Mouse (Mus musculus) thymus, adult 2 months (tissue): ENCODE measurements at regions not wholly inside any gene's neighbourhood (a gene's known extent, or its start where the extent isn't known, plus 50 kb on each side); places are given as distances from the start of the nearest gene placed in this dataset.

ENCODE experiments used
- DNase-seq: peaks from one replicate; pipeline ENCODE4 v3.0.0; 2021
- H3K27ac ChIP-seq: fragments of 200-500 bp; 2 replicates; pipeline ENCODE4 v1.5.1; 2012; ENCODE audit warnings: low read length, control low read depth; ENCODE audit not compliant: control insufficient read depth, insufficient read depth
- H3K27me3 ChIP-seq: fragments of 200-500 bp; 2 replicates; pipeline ENCODE4 v1.6.1; 2012; ENCODE audit warnings: mild to moderate bottlenecking, low read length, moderate library complexity, mixed read lengths; ENCODE audit not compliant: control insufficient read depth, insufficient read depth
- H3K36me3 ChIP-seq: fragments of 200-500 bp; 2 replicates; pipeline ENCODE4 v1.6.1; 2012; ENCODE audit warnings: mild to moderate bottlenecking, low read length, moderate library complexity; ENCODE audit not compliant: control insufficient read depth, insufficient read depth
- H3K4me1 ChIP-seq: fragments of 200-500 bp; replicated peaks from 2 replicates; pipeline ENCODE4 v1.6.1; 2012; ENCODE audit warnings: low read length; ENCODE audit not compliant: control insufficient read depth, insufficient read depth
- H3K4me3 ChIP-seq: fragments of 200-500 bp; 2 replicates; pipeline ENCODE4 v1.5.1; 2012; ENCODE audit warnings: mild to moderate bottlenecking, low read length, control low read depth, moderate library complexity; ENCODE audit not compliant: control insufficient read depth, insufficient read depth
- CTCF ChIP-seq: fragments of 200-500 bp; IDR thresholded peaks from 2 replicates; pipeline ENCODE4 v1.5.1; 2012; ENCODE audit warnings: mild to moderate bottlenecking, control low read depth, low read length, moderate library complexity, borderline replicate concordance; ENCODE audit not compliant: control insufficient read depth, poor library complexity, insufficient read depth; ENCODE audit errors: extremely low read depth
- POLR2A ChIP-seq: fragments of 200-500 bp; IDR thresholded peaks from 2 replicates; pipeline ENCODE4 v1.6.1; 2012; ENCODE audit warnings: mild to moderate bottlenecking, low read length, control low read depth, moderate library complexity; ENCODE audit not compliant: control insufficient read depth, poor library complexity, insufficient read depth; ENCODE audit errors: extremely low read depth
- WGBS: fragments of 180-500 bp; shearing (Covaris S2); methylation state at CpG from one replicate; pipeline ENCODE4 v1.1.7; 2018; 5-methylcytosine and 5-hydroxymethylcytosine counted together

DNA sequence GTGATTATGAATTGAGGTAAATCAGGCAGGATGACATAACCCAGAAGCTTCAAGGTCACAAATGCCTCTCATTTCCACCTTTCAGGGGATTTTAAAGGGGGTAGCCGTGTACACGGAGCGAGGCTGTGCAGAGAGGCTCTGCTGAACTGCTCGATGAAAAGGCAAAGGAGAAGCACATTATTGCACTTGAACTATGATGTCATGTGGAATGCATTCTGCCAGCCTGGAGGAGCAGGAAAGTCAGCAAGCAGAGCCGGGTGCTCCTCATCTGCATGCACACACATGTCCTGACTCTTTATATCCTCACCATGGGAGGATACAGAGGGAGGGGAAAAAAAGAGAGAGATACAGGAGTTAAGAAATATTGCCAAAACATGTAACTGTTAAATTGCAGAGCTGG, 434.1 kb downstream of the Epha4 start:
- no peak for DNase-seq
- 81% methylated on average over 5 of the region's 5 CpGs for WGBS

DNA sequence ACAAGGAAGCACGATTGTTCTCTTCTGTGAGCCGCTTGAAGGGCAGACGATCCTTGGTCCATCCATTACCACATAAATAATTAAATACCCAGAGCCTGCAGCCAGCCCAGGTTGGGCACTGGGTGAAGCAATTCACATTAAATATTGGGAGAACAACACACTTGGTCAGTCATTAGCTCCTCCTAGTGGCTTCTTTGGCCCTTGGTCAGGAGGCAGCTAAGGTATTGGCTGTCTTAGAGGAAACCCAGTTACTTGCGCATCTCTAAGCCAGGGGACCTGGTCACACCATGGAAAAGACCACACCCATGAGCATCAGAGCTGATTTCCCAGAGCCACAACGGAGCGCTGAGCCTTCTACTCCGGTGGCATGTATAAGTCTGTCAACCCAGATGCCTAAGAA, 433.2 kb downstream of the Epha4 start:
- Histone ChIP-seq H3K27me3 (no peaks in the 10 kb centered on the region), H3K4me3 (no peak overlapping the region), H3K36me3 (no peaks in the 10 kb centered on the region), H3K27ac (no peak overlapping the region), H3K4me1 (no peaks in the 10 kb centered on the region)
- TF ChIP-seq CTCF: no peak
- TF ChIP-seq POLR2A: no peak
- no peak for DNase-seq
- 77% methylated on average over 7 of the region's 7 CpGs for WGBS

More for the DNA sequence above, 434.1 kb downstream of the Epha4 start:
- no peak overlapping the region for H3K27ac ChIP-seq
- no peaks in the 10 kb centered on the region for H3K27me3 ChIP-seq
- TF ChIP-seq CTCF (no peak), POLR2A (no peak)
- no peak overlapping the region for H3K4me3 ChIP-seq
- H3K4me1 ChIP-seq: no peaks in the 10 kb centered on the region
- no peaks in the 10 kb centered on the region for H3K36me3 ChIP-seq

DNA sequence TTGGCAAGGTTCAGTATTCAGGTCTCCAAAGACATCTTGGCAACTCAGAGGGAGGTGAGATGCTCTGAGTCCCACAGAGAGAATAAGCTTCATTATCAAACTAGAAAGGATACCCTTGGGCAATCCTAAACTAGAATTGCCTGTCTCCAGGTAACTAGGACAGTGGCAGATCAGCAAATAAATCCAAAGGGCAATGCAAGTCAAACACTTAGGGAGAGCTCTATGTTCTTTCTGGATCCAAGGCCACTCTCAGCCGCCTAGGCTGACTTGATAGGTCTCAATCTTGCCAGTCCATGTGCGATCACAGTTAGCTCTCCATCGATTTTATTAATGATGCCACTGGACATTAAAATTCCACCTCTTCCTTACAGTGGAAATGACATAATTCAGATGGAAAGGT, 432.5 kb downstream of the Epha4 start:
- TF ChIP-seq CTCF (no peak), POLR2A (no peak)
- no peaks in the 10 kb centered on the region for H3K4me1 ChIP-seq
- 85% methylated on average over 3 of the region's 3 CpGs for WGBS
- no peaks in the 10 kb centered on the region for H3K27me3 ChIP-seq
- H3K36me3 ChIP-seq: no peaks in the 10 kb centered on the region
- H3K4me3 ChIP-seq: no peak overlapping the region
- DNase-seq: no peak
- H3K27ac ChIP-seq: no peak overlapping the region

DNA sequence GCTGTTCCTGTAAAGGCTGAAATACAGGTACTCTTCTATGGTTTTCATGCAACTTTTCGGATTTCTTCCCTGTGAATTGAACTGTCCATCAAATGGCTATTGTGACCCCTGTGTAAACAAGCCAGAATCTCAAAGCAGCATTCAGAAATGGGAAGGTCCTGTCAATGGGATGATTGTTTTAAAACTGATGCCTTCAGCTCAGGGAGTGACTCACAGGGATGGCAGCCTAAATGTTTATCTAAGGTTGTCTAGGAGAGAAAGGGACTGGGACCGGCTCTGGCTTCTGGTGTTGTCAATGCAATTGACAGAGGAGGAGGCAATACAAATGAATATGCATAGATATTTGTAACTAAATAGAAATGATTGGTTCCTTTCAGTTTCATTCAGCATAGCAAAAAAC, 421.3 kb downstream of the Epha4 start:
- no peak for TF ChIP-seq POLR2A
- TF ChIP-seq CTCF: no peak
- Histone ChIP-seq H3K36me3 (no peaks in the 10 kb centered on the region), H3K27me3 (no peaks in the 10 kb centered on the region), H3K4me3 (no peak overlapping the region), H3K27ac (no peak overlapping the region), H3K4me1 (no peaks in the 10 kb centered on the region)
- DNase-seq: no peak
- 78% methylated on average over 2 of the region's 2 CpGs for WGBS

DNA sequence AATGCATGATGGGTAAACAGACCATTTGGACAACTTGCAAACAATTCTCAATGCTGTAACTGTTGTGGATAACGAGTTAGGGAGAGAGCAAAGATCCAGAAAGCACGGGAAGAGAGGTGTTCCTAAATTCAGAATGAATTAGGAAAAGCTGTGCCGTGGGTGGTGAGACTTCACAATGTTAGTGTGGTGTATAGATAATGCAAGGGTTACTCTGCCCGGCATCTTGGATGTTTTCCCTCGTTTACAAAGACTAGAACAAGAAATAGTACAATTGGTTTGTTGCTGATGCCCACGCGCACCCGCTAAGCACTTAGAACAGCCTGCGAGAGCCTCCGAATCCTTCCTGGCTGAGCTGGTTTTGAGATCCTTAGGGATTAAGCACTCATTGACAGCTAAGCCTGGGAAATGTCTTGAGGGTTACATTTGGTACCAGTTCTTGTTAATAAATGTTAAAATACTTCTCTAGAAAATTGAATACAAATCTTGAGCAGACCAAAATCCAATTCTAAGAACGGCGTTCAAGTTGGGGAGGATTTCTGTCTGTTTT, 413.1 kb downstream of the Epha4 start:
- no peaks in the 10 kb centered on the region for H3K4me1 ChIP-seq

DNA sequence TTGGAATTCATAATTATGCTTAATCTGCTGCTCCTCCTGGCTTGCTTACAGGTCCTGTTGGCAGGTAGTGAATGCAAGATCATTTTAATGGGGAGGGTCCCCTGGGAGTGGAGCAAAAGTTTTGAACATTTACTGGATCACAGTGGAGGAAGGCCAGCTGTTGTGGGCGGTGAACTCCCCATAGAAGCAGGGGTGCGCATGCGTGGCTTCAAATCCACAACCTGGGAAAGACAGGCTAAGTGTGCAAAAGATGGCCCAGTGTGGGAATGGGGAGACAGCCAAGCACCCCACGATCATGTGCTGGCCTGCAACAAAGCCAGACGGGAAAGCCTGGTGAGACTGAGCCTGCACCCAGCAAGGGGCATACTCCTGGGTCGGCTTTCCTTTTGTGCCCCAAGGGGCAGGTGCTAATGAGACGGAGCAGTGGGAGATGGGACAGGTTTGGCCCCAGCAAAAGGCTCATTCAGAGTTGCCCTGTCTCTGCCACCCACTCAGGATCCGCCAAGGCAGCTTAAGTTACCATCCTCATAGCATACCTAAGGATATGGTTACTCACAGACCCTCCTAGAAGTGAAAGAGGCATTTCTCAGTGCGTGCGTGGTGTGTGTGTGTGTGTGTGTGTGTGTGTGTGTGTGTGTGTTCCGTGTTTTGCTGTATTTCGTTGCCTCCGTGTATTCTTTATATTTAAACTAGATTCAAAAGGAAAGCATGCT, 412.3 kb downstream of the Epha4 start:
- Histone ChIP-seq H3K27me3 (no peaks in the 10 kb centered on the region), H3K4me3 (no peak overlapping the region), H3K27ac (no peak overlapping the region), H3K36me3 (no peaks in the 10 kb centered on the region), H3K4me1 (no peaks in the 10 kb centered on the region)
- no peak for DNase-seq
- WGBS: 81% methylated on average over 13 of the region's 13 CpGs
- TF ChIP-seq CTCF: no peak
- TF ChIP-seq POLR2A: no peak

More for the DNA sequence above, 413.1 kb downstream of the Epha4 start:
- no peak overlapping the region for H3K27ac ChIP-seq
- no peak for TF ChIP-seq POLR2A
- no peak for TF ChIP-seq CTCF
- no peaks in the 10 kb centered on the region for H3K27me3 ChIP-seq
- H3K4me3 ChIP-seq: no peak overlapping the region
- WGBS: 83% methylated on average over 12 of the region's 12 CpGs
- no peaks in the 10 kb centered on the region for H3K36me3 ChIP-seq
- no peak for DNase-seq
